Mouse (Mus musculus): ENCODE measurements around the gene Slc1a7.

The Slc1a7 gene

DNA sequence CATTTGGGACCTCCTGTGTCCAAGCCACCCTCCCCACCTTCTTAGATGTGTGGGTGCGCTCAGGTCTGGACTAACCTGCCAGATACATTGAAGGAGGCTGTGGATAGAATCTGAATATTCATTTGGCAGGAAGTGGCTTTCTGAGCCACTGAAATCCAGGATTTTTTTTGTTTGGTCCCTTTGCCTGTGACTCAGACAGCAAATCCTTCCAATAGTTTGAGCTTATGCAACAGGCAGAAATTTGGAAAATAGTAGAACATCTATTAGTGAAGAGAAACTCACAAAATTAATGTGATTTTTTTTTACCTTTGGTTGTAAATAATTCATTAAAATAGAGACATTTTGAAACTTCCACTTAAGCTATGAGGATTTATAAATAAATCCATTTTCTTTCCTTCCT is 3.0 kb downstream of the Slc1a7 start:
- no peak for DNase-seq (ENCODE audit: low spot score)

GRCm38 (mm10) chr4:107974527-107974926 is 6.4 kb downstream of the Slc1a7 start:
- DNase-seq (ENCODE audit: low spot score) = no peak

- DNase-seq (ENCODE audit: low spot score) = no peak
Observed at GRCm38 (mm10) chr4:107975004-107975403, 6.9 kb downstream of the Slc1a7 start.

- DNase-seq (ENCODE audit: low spot score) = peak; percentile 75
Observed at GRCm38 (mm10) chr4:107977593-107977992, 9.5 kb downstream of the Slc1a7 start.

DNA sequence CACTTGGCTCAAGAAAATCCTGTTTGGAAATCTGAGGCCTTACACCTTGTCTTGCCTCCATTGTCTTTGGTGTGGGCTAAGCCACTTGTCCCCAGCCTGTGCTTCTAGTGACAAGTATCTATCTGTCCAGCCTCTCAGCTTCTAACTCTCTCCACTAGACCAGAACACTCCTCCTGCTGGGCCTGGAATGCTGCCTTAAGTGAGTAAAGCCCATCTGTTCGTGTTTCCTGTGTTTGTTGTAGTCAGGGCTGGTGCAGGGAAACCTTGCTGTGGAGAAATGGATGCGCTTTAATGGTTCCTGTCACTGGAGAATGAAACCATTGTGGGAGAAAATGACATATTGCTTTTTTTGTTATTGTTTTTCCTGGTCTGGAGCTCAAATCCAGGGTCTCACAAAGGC is 11.4 kb downstream of the Slc1a7 start:
- no peak for DNase-seq (ENCODE audit: low spot score)

DNA sequence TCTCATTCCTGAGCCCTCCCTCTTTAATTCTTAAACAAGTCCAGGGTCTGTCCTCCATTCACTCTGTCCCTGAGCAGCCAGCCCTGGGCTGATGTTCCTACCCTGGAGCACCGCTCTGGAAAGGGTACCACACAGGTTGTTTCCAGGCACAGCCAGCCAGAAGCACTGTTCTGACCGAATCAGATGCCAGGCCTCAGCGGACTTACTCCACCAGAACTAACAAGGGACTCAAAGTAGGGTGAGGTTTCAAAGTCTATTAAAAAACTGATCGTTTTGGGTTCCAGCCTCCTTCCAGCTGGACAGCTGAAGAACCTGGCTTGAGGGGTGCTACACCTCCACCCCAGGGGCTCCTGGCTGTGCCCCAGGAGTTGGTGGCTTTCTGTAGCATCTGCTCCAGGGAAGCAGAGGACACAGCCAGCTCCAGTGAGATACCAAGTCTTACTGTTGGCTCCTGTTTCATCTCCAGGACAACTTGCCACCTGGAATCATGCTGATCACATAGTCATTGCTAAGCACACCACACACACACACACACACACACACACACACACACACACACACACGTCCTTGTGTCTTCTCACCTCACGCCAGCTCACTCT is 12.0 kb downstream of the Slc1a7 start:
- no peak for DNase-seq (ENCODE audit: low spot score)

- no peak for DNase-seq (ENCODE audit: low spot score)
Observed at GRCm38 (mm10) chr4:107983717-107984116, 15.6 kb downstream of the Slc1a7 start.

DNA sequence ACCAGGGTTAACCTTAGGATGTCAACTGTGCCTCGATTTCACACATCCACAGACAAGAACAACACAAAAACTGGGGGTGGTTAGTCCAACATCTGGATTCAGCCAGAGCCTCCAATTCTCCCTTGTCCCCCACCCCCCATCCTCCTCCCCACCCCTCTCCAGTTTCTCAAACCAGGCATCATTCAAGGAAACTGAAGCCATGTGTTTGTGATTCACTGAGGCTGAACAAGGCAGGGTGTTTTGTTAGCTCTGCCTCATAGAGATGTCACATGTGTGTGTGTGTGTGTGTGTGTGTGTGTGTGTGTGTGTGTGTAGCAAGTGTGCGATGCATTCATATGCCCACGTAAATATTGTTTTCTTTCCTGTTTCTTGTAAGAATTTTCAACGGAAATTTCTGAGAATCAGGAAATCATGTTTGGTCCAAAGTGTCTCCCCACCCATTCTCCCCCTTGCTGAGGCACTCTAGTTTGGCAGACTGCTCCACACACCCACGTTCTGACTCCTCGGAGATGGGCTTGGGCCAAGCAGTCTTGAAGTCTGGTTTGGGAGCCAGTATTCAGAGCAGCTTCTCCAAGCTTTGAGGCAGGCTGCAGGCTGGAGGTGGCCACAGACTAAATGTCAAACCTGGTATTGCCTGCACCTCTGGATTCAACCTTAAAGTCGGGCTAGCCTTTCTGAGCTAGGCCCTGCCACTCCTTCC is 16.3 kb downstream of the Slc1a7 start:
- DNase-seq (ENCODE audit: low spot score) = peak; percentile 62

- no peak for DNase-seq (ENCODE audit: low spot score)
Observed at GRCm38 (mm10) chr4:107985812-107986211, 17.7 kb downstream of the Slc1a7 start.

DNA sequence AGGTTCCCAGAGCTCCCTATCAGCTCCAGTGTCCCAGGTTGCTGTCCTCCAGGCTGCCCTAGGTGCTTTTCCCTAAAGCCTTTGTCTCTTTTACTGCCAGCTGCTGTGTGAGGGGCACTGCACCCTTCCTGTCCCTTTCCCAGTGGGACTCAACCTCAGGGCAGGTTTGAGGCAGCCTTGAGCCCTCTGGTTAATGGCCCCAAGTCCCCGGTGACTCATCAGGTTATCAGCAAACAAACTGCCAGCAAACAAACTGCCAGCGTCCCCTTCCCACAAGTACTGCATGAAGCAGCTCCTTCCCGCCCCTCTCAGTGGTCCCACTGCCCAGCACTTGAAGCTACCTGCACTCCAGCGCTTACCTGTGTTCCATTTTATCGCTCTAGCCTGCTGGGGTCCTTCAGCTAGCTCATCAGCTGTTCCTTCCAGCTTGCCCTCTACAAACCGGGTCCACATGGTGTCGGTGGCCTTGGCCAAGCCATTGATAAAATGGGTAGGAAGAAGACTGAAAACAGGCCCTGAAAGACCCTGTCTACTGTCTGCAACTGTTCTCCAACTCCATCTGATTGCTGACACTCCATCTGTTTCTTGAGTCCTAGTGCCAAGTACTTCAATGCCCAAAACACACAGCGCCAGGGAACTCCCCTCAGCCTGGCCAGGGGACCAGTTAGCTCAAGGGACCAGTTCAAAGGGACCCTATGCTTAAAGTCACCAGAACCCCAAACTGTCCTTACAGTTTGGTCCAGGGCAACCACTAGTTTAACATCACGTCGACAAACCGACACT is 18.4 kb downstream of the Slc1a7 start:
- no peak for DNase-seq (ENCODE audit: low spot score)

DNA sequence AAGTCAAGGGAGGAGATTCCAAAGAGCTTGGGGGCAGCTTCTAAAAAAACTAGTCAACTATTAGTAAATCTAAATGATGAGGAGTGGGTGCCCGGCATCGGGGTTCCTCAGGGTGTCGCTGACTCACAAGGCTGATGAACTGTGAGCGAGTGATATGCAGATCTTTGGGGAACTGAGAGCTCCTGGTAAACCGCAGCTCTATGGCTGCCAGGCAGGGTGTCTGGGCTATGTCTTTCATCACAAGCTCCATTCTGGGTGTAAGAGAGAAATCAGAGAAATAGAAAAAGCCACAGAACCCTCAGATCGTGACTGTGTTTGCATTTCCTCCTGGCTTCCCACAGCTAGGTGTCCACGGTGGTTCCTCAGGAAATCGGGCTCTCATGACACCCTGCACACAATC is 20.8 kb downstream of the Slc1a7 start:
- DNase-seq (ENCODE audit: low spot score) = no peak

GRCm38 (mm10) chr4:107990818-107991217 is 22.7 kb downstream of the Slc1a7 start:
- no peak for DNase-seq (ENCODE audit: low spot score)

DNA sequence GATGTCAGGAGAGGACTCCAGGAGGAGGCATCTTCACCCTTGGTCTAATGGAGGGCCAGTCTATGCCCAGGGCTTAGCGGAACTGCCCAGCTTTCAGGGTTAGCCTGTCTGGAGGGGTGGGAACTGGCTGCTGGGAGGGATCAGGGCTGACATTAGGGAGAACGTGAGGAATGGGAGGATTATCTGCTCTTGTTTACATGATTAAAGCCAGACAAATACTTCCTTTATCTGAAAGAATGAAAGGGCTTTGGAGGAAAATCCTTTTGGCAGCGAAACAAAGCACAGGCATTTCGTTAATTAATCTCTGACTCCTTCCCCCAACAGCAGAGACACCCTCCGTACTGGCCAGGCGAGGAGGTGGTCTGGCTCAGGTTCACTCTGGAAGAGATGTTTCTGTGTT is 23.7 kb downstream of the Slc1a7 start:
- no peak for DNase-seq (ENCODE audit: low spot score)

DNA sequence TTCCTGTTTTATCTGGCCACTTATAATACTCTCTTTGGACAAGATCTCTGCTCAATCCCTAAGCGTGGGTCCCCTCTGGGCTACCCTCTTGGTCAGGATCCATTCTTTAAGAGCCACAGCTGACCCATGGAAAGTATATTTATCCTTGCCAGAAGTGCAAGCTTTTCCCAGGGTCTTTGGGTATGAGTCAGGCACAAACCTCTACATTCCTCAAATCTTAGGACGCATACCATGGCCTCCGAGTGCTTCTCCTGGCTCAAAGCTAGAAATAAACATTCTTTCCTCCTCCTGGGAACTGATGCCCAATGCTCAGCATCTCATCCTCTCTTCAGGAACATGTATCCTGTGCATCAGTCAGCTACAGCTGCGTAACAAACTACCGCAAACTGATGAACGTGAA is 26.9 kb downstream of the Slc1a7 start:
- no peak for DNase-seq (ENCODE audit: low spot score)

DNA sequence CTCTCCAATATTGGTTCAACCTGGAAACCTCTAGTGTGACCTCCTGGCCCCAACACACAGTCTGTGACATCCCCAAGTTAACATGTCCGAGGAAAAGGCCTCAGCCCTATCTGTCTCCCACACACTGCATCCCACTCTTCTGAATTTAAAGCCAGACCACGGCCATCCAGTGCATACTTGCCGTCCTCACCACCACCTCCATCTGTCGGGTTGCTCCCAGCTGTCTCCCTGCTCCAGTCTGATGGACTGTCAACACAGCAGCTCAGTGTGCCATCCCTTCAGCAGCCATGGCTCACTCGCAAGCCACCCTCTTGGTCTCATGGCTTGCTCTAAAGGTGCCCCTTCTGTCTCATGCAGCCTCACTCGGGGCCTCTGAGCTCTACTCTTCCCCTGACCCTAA is 27.6 kb downstream of the Slc1a7 start:
- DNase-seq (ENCODE audit: low spot score) = no peak

- no peak for DNase-seq (ENCODE audit: low spot score)
Observed at GRCm38 (mm10) chr4:107996418-107996986, 28.4 kb downstream of the Slc1a7 start.

GRCm38 (mm10) chr4:107998641-107999332 is 30.7 kb downstream of the Slc1a7 start:
- DNase-seq (ENCODE audit: low spot score) = no peak

DNA sequence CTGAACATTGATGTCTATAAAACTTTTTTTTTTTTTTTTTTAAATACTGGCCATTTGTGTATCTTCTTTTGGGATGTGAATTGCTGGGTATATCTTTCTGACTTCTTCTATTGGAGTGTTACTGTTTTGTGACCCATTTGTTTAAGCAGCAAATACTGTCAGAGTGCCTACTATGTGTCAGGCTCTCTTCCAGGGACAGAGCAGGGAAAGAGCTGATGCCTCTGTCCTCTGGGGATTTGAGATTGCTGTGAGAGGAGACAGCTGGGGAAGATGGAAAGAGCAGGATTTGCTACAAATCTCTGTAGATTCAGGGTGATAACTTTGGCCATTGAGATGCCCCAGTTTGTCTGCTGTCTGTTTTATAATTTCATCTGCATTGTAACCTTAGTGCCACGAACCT is 31.2 kb downstream of the Slc1a7 start:
- DNase-seq (ENCODE audit: low spot score) = no peak

DNA sequence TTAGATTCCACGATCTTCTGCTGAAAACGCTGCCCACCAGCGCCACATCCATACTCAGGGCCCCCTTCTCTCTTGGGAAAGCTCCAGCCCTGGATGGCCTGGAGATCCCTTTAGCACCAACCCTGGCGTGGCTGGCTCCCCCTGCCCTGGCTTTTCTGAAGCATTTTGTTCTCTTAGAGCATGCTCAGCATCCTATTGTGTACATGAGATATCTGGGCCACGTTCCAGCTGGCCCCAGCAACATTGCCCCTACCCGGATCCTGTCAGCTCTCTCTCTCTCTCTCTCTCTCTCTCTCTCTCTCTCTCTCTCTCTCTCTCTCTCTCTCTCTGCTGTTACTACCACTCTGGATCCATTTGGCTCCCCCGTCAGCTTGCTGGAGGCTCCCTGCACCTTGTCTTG is 37.2 kb downstream of the Slc1a7 start:
- DNase-seq (ENCODE audit: low spot score) = no peak

- no peak for DNase-seq (ENCODE audit: low spot score)
Observed at GRCm38 (mm10) chr4:108007532-108008103, 39.5 kb downstream of the Slc1a7 start.

DNA sequence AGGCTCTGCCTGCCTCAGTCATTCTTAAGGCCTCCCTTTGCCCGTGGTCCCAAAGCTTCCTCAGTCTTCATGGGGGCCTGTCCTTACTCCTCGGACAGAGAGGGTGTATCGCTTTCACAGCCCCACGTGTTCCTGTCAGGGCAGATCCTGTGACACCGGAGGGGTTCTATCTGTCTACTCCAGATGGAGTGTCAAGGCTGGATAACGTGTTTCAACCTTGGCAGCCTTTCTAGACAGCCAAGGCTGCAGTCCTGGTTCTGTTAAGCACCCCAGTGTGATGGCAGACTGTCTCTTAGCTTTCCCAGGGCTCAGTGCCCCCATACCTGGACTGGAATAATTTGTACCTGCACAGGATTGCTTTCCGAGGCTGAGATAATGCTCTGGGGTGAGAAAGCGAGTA is 40.4 kb downstream of the Slc1a7 start:
- no peak for DNase-seq (ENCODE audit: low spot score)

- no peak for DNase-seq (ENCODE audit: low spot score)
Observed at GRCm38 (mm10) chr4:108014466-108014865, 46.3 kb downstream of the Slc1a7 start.
